Mouse (Mus musculus): ENCODE data around the gene Gm44596. TPM values are rescaled to one million over a fixed set of nuclear protein-coding genes. Genes with fewer than 3 reads are reported as not detected.

Gm44596 gene
- polyA plus RNA-seq, 1 experiment: not detected

DNA sequence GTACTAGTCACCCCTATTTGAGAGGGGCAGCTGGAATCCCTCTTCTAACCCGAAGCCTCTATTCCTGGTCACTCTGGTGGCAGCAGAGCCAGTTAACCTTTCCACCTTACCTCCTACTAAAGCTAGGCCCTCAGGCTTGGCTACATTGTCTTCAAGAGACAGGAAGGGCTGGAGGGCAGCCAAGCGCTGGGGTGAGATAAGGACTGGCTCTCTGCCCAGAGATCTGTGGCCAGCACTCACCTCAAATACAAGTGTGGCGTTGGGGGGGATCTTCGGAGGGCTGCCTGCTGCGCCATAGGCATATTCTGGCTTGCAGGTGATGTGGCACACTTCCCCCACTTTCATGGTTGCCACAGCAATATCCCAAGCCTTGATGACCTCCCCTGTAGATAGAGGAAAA lies 60.2 kb downstream of the Gm44596 start:
- H3K79me2 ChIP-seq (ENCODE audit: control insufficient read depth, insufficient read depth): peaks cover 43% of the 10 kb centered on the region
- TF ChIP-seq CEBPB (IDR thresholded peaks at IDR 0.05; ENCODE audit: low read depth) (no peak), MAX (IDR thresholded peaks at IDR 0.05) (no peak), USF1 (IDR thresholded peaks at IDR 0.05; ENCODE audit: low read depth) (no peak), FOSL1 (IDR thresholded peaks at IDR 0.05; ENCODE audit: insufficient read depth, low read length, poor library complexity, severe bottlenecking) (no peak), MYOG (IDR thresholded peaks at IDR 0.05; ENCODE audit: control insufficient read depth, extremely low read depth, insufficient read length) (no peak), MYOD1 (IDR thresholded peaks at IDR 0.05; ENCODE audit: control insufficient read depth, insufficient read length, low read depth) (no peak), CTCF (IDR thresholded peaks at IDR 0.05; ENCODE audit: control insufficient read depth, insufficient read depth, insufficient read length) (no peak)
- H3ac ChIP-seq (ENCODE audit: control insufficient read depth, insufficient read length, low read depth): no peak overlapping the region
- no peaks in the 10 kb centered on the region for H3K27me3 ChIP-seq (ENCODE audit: control insufficient read depth, insufficient read depth, insufficient read length)
- peaks cover 63% of the 10 kb centered on the region for H3K36me3 ChIP-seq (ENCODE audit: control insufficient read depth, insufficient read depth)
- H3K79me3 ChIP-seq (ENCODE audit: low read depth): peaks cover 35% of the 10 kb centered on the region
- no peak overlapping the region for H3K4me3 ChIP-seq (ENCODE audit: insufficient read depth, poor library complexity, severe bottlenecking)

DNA sequence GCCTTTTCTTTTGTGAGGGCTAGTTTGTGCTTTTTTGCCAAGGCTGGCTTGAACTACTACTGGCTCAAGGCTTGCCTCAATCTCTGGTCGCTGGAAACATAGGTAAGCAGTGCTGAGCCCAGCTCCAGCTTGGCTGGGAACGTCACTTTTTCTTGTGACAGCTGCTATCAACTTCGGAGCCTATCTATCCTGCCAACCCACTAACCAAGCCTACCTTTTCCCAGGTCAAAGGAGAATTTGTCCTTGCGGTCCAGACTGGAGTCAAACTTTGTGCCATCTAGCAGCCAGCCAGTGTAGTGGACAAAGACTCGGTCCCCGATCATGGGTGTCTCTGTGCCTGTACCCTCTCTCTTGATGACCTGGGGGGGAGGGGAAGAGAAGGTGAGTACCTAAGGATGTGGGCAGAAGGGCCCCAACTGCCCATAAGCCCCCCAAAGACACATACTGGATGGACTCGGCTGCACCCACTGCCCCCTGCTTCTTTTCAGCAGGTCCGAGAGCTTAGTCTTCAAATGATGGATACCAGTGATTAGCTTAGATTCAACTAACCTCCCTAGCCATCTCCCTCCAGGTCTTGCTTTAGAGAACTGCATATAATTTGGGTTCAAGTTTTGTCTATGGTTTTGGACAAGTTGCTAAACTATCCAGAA lies 61.2 kb downstream of the Gm44596 start:
- Histone ChIP-seq H3K36me3 (ENCODE audit: control insufficient read depth, insufficient read depth) (peaks cover 53% of the 10 kb centered on the region), H3K27me3 (ENCODE audit: control insufficient read depth, insufficient read depth, insufficient read length) (no peaks in the 10 kb centered on the region), H3ac (ENCODE audit: control insufficient read depth, insufficient read length, low read depth) (no peak overlapping the region), H3K79me2 (ENCODE audit: control insufficient read depth, insufficient read depth) (peaks cover 43% of the 10 kb centered on the region), H3K79me3 (ENCODE audit: low read depth) (peaks cover 35% of the 10 kb centered on the region), H3K4me3 (ENCODE audit: insufficient read depth, poor library complexity, severe bottlenecking) (peak overlapping the region; percentile 92)
- TF ChIP-seq MYOG (IDR thresholded peaks at IDR 0.05; ENCODE audit: control insufficient read depth, extremely low read depth, insufficient read length): no peak
- TF ChIP-seq FOSL1 (IDR thresholded peaks at IDR 0.05; ENCODE audit: insufficient read depth, low read length, poor library complexity, severe bottlenecking): no peak
- no peak for TF ChIP-seq USF1 (IDR thresholded peaks at IDR 0.05; ENCODE audit: low read depth)
- TF ChIP-seq MAX (IDR thresholded peaks at IDR 0.05): no peak
- TF ChIP-seq MYOD1 (IDR thresholded peaks at IDR 0.05; ENCODE audit: control insufficient read depth, insufficient read length, low read depth): no peak
- no peak for TF ChIP-seq CEBPB (IDR thresholded peaks at IDR 0.05; ENCODE audit: low read depth)
- TF ChIP-seq CTCF (IDR thresholded peaks at IDR 0.05; ENCODE audit: control insufficient read depth, insufficient read depth, insufficient read length): no peak

DNA sequence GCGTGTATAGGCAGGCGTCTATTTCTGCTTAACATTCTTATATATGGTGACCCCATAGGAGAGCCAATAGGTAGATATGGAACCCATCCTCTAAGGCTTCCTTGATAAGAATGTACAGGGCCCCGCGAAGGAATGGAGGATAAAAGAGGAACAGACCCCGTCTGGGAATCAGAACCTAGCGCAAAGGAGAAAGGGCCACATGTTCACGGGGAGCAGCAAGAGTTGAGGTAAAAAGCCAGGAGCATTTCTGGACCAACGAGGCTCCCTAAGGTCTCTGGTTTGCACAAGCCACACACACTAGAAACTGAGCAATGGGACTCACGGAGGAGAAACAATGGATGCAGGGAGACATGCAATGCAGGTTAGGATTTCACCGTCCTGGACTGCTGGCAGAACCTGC lies 62.0 kb downstream of the Gm44596 start:
- Histone ChIP-seq H3K79me3 (ENCODE audit: low read depth) (peaks cover 35% of the 10 kb centered on the region), H3K27me3 (ENCODE audit: control insufficient read depth, insufficient read depth, insufficient read length) (no peaks in the 10 kb centered on the region), H3K79me2 (ENCODE audit: control insufficient read depth, insufficient read depth) (peaks cover 43% of the 10 kb centered on the region), H3K36me3 (ENCODE audit: control insufficient read depth, insufficient read depth) (peaks cover 45% of the 10 kb centered on the region), H3ac (ENCODE audit: control insufficient read depth, insufficient read length, low read depth) (peak overlapping the region; percentile 91), H3K4me3 (ENCODE audit: insufficient read depth, poor library complexity, severe bottlenecking) (peak overlapping the region; percentile 92)
- TF ChIP-seq CTCF (IDR thresholded peaks at IDR 0.05; ENCODE audit: control insufficient read depth, insufficient read depth, insufficient read length): no peak
- no peak for TF ChIP-seq FOSL1 (IDR thresholded peaks at IDR 0.05; ENCODE audit: insufficient read depth, low read length, poor library complexity, severe bottlenecking)

GRCm38 (mm10) chr6:128437731-128438316 lies 62.5 kb downstream of the Gm44596 start:
- no peaks in the 10 kb centered on the region for H3K27me3 ChIP-seq (ENCODE audit: control insufficient read depth, insufficient read depth, insufficient read length)
- TF ChIP-seq MAX (IDR thresholded peaks at IDR 0.05) (peak; percentile 28), FOSL1 (IDR thresholded peaks at IDR 0.05; ENCODE audit: insufficient read depth, low read length, poor library complexity, severe bottlenecking) (no peak)

GRCm38 (mm10) chr6:128438317-128438870 lies 63.1 kb downstream of the Gm44596 start, which contains the start of gene Fkbp4:
TSS of gene Fkbp4 (minus strand) at chr6:128438677.
- peaks cover 43% of the 10 kb centered on the region for H3K79me2 ChIP-seq (ENCODE audit: control insufficient read depth, insufficient read depth)
- peak within 1 kb of the TSS; percentile 92 for H3K4me3 ChIP-seq (ENCODE audit: insufficient read depth, poor library complexity, severe bottlenecking)
- TF ChIP-seq MYOD1 (IDR thresholded peaks at IDR 0.05; ENCODE audit: control insufficient read depth, insufficient read length, low read depth): no peak
- TF ChIP-seq MYOG (IDR thresholded peaks at IDR 0.05; ENCODE audit: control insufficient read depth, extremely low read depth, insufficient read length): no peak
- no peak for TF ChIP-seq CTCF (IDR thresholded peaks at IDR 0.05; ENCODE audit: control insufficient read depth, insufficient read depth, insufficient read length)
- no peak for TF ChIP-seq CEBPB (IDR thresholded peaks at IDR 0.05; ENCODE audit: low read depth)
- TF ChIP-seq USF1 (IDR thresholded peaks at IDR 0.05; ENCODE audit: low read depth): no peak
- TF ChIP-seq MAX (IDR thresholded peaks at IDR 0.05): no peak
- no peak for TF ChIP-seq FOSL1 (IDR thresholded peaks at IDR 0.05; ENCODE audit: insufficient read depth, low read length, poor library complexity, severe bottlenecking)
- H3K79me3 ChIP-seq (ENCODE audit: low read depth): peaks cover 35% of the 10 kb centered on the region
- peaks cover 34% of the 10 kb centered on the region for H3K36me3 ChIP-seq (ENCODE audit: control insufficient read depth, insufficient read depth)
- no peaks in the 10 kb centered on the region for H3K27me3 ChIP-seq (ENCODE audit: control insufficient read depth, insufficient read depth, insufficient read length)
- peak within 1 kb of the TSS; percentile 91 for H3ac ChIP-seq (ENCODE audit: control insufficient read depth, insufficient read length, low read depth)

More at GRCm38 (mm10) chr6:128437731-128438316, 62.5 kb downstream of the Gm44596 start:
- peak overlapping the region; percentile 92 for H3K4me3 ChIP-seq (ENCODE audit: insufficient read depth, poor library complexity, severe bottlenecking)
- H3K36me3 ChIP-seq (ENCODE audit: control insufficient read depth, insufficient read depth): peaks cover 40% of the 10 kb centered on the region
- peaks cover 35% of the 10 kb centered on the region for H3K79me3 ChIP-seq (ENCODE audit: low read depth)
- H3K79me2 ChIP-seq (ENCODE audit: control insufficient read depth, insufficient read depth): peaks cover 43% of the 10 kb centered on the region
- H3ac ChIP-seq (ENCODE audit: control insufficient read depth, insufficient read length, low read depth): peak overlapping the region; percentile 91

All from C2C12 (cell line).